Mouse (Mus musculus): Measurements from ENCODE around the gene Parp1.

GRCm38 (mm10) chr1:180572154-180572553 is 3.4 kb downstream of the Parp1 start:
- TF ChIP-seq POLR2A (IDR thresholded peaks at IDR 0.05; ENCODE audit: control insufficient read depth, low read depth, low read length) (no peak), CTCF (IDR thresholded peaks at IDR 0.05; ENCODE audit: control insufficient read depth, insufficient read depth, insufficient replicate concordance, low read depth, low read length) (no peak)
